Mouse (Mus musculus) liver, adult (tissue): Measurements from ENCODE around the gene Gm3298.
"Not testable (repeated sequence)": the region's sequence is repeated elsewhere in the genome, so short reads cannot be mapped to it uniquely, and the experiment has no call there.

ENCODE experiments used
- GATA4 ChIP-seq: IDR thresholded peaks from 2 replicates; pipeline ENCODE4 v1.6.1; 2014; ENCODE audit warnings: mild to moderate bottlenecking, low read length; ENCODE audit not compliant: insufficient replicate concordance

Gm3298 gene

DNA sequence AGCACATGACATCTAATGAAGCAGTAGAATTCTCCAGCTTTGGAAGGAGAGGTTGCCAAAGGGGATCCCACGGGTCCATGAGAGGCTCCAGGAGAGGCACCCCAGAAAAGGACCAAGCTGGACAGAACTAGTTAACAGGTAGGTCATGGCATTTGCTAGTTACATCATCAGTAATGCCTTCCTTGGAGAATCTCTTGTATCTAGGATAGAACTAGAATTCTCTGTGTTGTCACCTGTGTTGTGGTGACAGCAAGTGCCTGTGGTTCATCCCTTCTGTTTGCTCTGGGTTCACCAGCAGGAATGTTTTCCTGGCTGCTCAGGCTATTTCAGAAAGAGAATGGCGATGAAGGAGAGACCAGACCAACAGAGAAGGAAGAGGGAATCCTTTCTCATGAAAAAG lies at the start of gene Gm3298:
Gm3298 (plus strand) TSS at position 301 of the 400 bp plus-strand sequence.
- not testable (repeated sequence) for TF ChIP-seq GATA4

GRCm38 (mm10) chr14:4983635-4984034 lies 32.1 kb upstream of the Gm3298 start, which contains the start of gene Gm8297:
Gene Gm8297 (plus strand): TSS chr14:4983935.
- not testable (repeated sequence) for TF ChIP-seq GATA4

DNA sequence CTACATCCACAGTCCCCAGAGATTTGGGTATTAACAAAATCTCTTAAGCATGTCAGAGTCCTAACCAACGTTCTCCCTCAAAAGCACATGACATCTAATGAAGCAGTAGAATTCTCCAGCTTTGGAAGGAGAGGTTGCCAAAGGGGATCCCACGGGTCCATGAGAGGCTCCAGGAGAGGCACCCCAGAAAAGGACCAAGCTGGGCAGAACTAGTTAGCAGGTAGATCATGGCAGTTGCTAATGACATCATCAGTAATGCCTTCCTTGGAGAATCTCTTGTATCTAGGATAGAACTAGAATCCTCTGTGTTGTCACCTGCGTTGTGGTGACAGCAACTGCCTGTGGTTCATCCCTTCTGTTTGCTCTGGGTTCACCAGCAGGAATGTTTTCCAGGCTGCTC lies 34.6 kb downstream of the Gm3298 start, which contains the start of gene 4930555G01Rik:
4930555G01Rik (plus strand) TSS at position 301 of the 400 bp plus-strand sequence.
- not testable (repeated sequence) for TF ChIP-seq GATA4
